Mouse (Mus musculus) lung, postnatal 0 days (tissue): ENCODE measurements at regions not wholly inside any gene's neighbourhood (a gene's known extent, or its start where the extent isn't known, plus 50 kb on each side); places are given as distances from the start of the nearest gene placed in this dataset.

Source experiments
- CTCF ChIP-seq: IDR thresholded peaks from 2 replicates; pipeline ENCODE4 v1.5.1; 2016; ENCODE audit warnings: antibody characterized with exemption, mild to moderate bottlenecking
- EP300 ChIP-seq: IDR thresholded peaks from 2 replicates; pipeline ENCODE4 v1.6.1; 2016; ENCODE audit warnings: antibody characterized with exemption, mild to moderate bottlenecking, control low read depth

DNA sequence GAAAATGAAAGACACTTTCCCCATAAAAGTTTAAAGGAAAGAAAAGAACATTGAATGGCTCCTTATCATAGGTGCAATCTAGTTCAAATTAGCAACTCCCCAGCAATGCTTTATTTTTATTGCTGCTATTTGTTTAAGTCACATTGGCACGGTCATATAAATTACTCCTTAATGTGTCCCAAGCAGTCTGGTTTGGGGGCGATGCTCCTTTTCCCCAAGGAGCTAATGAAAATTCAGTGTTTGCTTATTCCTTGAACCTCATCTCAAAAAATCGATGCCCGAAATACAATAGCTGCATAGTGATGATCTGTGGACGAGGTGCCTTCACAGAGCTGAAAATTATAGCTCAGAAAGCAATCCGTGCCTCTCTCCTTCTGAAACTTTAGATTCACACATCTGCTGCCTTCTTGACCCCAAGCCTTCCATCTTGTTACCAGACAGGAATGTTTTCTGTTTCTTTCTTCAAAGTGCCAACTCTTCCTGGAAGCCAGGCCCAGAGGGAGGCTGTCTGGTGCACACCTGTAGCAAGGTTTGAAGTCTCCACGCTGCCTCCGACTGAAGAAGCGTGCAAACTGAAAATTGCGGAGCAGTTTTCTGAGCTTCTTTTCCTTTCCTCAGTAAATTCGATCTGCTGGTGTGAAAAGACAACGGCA, 408.0 kb upstream of the Tom1l1 start:
- no peak for TF ChIP-seq CTCF
- no peak for TF ChIP-seq EP300
